Mouse (Mus musculus) urinary bladder, postnatal 0 days (tissue): ENCODE measurements around the gene Grk4. TPM values are rescaled to one million over a fixed set of nuclear protein-coding genes. Genes with fewer than 3 reads are reported as not detected.

ENCODE experiments used
- microRNA counts: library from miRNA; unstranded; fragments of <30 nt; microRNA quantifications from one replicate; lab custom pipeline; 2016
- microRNA-seq: library from miRNA; unstranded; fragments of <30 nt; microRNA quantifications from one replicate; pipeline ENCODE4, GENCODE M21; 2016
- polyA plus RNA-seq: library from polyadenylated mRNA; unstranded; fragments of >200 nt; fragmentation: Nextera tagmentation; extraction: Ambion mirVana; gene quantifications from 2 replicates; pipeline ENCODE4 v1.2.1, GENCODE M21; 2015

Gene Grk4
- 3.8 and 6.2 TPM in 2 replicates for polyA plus RNA-seq

GRCm38 (mm10) chr5:34659686-34660590, at the start of gene Grk4, which contains the start of gene Nop14:
Gene Grk4, plus strand, starts transcription at chr5:34660379.
Gene Nop14, minus strand, starts transcription at chr5:34660148.

GRCm38 (mm10) chr5:34636481-34637287, 23.5 kb upstream of the Grk4 start, which contains the start of gene Mfsd10:
Gene Mfsd10, minus strand, starts transcription at chr5:34637212.

GRCm38 (mm10) chr5:34761509-34761908, 101.3 kb downstream of the Grk4 start, which contains the start of gene Htt:
Gene Htt, plus strand, starts transcription at chr5:34761740.

MicroRNAs within 50 kb of the gene (microRNA counts, 519-probe panel; counts per million panel counts)
- 1,284 counts per million, percentile 8 among the panel's probes with 10 or more counts for microRNA mmu-miR-467g (lab: Ali Mortazavi, UCI)

Small RNAs within 50 kb of the gene (microRNA-seq; reads per million reads assigned to microRNA genes)
- not detected for gene Mir467g

Other genes starting within 250 kb of the Grk4 start
- gene Tnip2, start 146.4 kb upstream of the Grk4 start, polyA plus RNA-seq = 19.1 and 20.3 TPM in 2 replicates
- 3.2 and 7.7 TPM in 2 replicates for gene Sh3bp2, start 134.5 kb upstream of the Grk4 start, polyA plus RNA-seq
- 134 and 144 TPM in 2 replicates for gene Add1, start 86.7 kb upstream of the Grk4 start, polyA plus RNA-seq
- 80.3 and 86.4 TPM in 2 replicates for gene Mfsd10, start 23.2 kb upstream of the Grk4 start, polyA plus RNA-seq
- 13.7 and 17.0 TPM in 2 replicates for gene Nop14, start 231 bp upstream of the Grk4 start, polyA plus RNA-seq
- 3.8 and 4.2 TPM in 2 replicates for gene Htt, start 101.4 kb downstream of the Grk4 start, polyA plus RNA-seq
- gene Msantd1, start 247.6 kb downstream of the Grk4 start, polyA plus RNA-seq = 0.16 and 0.30 TPM in 2 replicates